Mouse (Mus musculus) frontal cortex, postnatal 14 days (tissue): ENCODE data around the gene Pacsin1.

Experiments used
- DNase-seq, 2 experiments: peaks; one replicate each; pipeline ENCODE4 v3.0.0; 2022; ENCODE audit warnings: low spot score in 2 of 2

The Pacsin1 gene

DNA sequence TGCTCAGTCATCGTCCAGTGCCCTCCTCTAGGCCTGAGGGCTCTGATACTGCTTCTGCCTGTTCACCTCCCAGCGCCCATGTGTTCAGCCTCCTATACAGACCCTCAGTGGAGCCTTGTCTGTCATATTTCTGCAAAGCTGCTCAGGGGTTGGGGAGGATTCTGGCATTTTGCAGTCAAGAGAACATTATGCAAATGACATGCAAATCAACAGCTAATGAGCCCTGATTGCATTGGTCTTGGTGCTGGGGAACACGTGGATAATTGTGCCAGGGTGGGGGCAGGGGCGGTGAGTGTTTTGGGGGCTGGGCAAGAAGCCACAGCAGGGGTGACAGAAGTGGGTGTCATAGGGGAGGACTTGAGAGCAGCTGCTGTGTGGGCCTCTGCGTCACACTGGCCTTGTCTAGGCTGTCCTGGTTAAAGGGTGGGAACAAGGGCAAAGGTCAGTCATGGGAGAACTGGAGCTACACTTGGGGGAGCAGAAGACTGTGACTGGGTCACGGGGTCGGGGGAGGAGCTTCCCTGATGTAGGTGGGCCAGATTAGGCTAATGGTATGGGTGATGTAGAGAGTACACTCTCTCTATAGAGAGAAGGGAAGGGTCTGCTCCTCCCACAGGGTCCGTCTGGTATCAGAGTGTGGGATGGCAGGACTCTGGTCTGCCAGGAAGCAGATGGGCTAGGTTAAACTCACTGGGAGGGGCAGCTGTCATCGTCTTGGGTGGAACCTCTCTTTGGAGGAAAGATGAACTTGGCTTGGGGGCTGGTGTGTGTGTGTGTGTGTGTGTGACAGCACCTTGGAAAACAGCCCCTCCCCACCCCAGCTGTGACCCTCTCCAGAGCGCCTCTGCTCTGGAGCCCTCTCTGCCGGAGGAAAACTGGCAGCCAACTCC is 23.9 kb downstream of the Pacsin1 start:
- DNase-seq, result no peak

DNA sequence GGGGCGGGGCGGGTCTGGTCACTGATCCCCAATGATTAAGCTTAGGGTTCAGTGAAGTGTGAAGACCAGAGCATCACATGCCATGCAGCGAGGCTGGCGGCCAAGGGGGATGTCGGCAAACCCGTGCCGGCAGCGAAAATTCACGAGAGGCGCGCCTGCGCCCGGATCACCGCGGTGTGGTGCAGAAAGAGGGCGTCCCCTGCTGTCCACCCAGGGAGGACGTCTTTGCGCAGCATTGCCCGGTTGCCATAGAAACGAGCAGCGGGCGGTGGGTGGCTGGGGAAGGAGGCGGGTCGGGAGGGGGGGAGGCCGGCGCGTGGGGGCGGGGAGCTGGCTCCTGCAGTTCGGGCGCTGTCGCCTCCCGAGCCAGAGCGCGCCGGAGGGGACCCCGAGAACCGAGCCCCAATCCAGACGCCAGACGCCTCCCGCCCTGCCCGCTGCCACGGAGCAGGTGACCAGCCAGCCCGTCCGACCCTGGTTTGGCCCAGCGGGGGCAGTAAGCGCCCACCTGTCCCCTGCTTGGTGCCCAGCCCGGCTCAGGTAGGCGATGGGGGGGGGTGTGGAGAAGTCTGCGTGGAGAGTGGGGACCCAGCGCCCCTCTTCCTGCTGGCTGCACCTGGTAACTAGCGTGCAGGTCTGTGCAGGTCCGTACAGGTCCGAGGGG is 29.7 kb downstream of the Pacsin1 start:
- peak; percentile 75 to 78 for DNase-seq

DNA sequence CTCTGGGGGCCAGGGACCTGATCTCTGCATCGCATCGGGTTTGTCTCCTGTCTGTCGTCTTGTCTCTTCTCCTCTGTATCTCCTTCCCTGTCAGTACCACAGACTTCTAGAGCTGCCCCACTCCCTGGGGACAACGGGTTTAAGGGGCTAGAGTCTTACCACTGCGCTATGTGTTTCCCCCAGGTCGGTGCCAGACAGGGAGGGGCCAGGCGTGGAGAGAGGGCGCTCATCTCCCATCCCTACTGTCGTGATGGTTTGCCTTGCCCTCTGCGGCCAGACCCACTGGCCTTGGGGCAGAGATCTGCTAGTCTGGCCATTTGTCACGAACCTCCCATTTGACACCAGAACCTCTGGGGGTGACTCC is 30.2 kb downstream of the Pacsin1 start:
- no peak for DNase-seq

DNA sequence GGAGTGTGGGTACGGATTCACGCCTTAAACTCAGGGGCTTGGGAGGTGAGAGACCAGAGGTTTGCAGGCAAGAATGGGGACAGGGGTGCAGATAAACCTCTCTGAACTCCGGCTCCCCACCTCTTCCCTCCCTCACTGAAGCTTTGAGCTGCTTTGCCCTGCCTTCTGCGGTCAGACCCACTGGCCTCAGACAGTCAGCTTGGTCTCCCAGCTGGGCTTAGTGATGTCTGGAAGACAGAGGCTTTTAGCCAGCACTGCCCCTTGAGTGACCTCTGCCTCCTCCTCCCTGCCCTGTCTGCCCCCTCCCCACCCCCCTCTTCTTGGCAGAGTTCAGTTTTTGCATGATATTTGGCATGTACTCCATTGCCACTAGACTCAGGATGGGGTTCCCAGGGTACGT is 31.1 kb downstream of the Pacsin1 start:
- DNase-seq, result no peak

DNA sequence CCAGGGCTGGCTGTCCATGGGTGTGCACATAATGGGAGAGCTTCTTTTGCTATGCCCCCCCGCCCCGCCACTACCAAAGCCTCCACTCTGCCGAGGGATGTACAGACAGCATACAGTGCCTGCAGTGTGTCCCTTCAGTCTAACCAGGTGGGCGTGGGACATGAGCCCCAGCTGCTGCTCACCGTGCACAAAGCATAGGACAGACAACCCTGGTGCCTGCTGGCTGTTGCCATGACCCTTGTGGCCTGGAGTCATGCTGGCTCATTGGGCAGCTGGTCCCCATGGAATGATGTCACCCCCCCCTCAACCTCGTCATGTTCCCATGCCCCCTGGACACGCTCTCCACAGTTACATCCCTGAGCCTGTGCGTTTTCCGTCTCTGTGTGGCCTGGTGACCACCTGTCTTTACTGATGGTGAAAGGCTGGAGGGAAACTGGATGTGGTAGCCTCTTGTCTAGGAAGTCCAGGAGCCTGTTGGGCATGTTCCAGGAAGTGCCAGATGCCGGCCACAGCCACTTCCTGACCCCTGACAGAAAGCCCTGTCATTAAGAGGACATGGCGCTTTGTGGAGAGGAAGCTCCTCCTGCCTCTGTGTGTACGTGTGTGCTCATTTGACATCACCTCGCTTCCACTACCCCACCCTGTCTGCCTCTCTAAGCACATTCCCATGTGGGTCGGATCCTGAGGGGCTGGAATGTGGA is 35.8 kb downstream of the Pacsin1 start:
- DNase-seq, result no peak

DNA sequence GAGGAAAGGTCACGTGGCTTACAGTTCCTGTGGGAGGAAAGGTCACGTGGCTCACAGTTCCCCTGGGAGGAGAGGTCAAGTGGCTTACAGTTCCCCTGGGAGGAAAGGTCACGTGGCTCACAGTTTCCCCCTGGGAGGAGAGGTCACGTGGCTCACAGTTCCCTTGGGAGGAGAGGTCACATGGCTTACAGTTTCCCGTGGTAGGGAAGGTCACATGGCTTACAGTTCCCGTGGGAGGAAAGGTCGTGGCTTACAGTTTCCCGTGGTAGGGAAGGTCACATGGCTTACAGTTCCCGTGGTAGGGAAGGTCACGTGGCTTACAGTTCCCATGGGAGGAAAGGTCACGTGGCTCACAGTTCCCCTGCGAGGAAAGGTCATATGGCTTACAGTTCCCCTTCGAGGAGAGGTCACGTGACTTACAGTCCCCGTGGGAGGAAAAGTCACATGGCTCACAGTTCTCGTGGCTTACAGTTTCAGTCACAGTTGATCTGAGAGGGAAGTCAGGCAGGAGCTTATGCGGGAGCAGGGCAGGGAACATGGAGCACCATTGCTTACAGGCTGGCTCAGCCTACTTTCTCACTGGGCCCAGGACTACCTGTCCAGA is 44.4 kb downstream of the Pacsin1 start:
- no peak for DNase-seq

DNA sequence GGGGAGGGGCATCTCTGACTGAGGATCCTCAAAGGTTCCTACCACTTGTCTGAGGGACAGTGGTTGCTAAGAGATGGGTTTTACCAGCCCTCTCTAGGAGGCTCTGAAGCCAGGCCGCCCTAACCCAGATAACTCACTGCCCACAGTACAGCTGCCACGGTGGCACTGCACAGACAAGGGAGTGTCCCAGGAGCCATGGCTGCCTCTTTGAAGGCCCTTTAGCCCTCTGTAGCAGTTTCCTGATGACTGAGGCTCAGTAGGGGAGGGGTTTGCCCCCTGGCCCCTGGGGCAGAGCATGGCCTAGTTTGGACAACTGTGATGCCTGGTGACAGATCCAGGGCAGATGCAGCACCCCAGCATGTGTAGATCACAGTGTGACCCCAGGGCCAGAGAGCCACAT is 45.5 kb downstream of the Pacsin1 start:
- DNase-seq, result no peak

DNA sequence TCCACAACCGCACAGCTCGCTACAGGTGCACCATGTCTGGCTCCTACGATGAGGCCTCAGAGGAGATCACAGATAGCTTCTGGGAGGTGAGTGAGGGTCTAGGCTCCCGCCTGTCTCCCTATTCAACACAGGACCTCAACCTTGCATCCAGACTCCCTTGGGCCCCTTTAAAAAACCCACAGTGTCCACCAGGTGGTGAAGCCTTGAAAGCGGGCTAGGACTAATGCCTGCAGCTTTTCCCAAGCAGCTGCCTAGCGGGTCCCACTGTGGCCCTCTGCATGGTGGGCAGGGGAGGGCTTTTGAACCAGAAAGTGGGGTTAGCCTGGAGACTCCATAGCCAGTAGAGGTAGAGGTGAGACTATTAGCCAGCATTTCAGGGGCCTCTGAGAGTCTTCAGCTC is 46.5 kb downstream of the Pacsin1 start:
- no peak for DNase-seq

DNA sequence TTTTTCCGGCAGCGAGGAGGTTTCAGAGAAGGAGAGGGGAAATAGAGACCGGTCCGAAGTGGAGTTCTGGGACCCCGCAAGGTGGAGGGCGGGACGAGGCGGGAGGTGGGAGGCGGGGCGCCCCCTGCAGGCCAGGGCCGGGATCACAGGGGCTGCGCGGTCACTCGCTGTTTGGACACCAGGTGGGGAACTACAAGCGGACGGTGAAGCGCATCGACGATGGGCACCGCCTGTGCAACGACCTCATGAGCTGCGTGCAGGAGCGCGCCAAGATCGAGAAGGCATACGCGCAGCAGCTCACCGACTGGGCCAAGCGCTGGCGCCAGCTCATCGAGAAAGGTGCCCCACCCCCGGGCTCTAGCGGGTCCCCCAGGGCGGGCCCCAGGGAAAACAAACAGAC is 47.2 kb downstream of the Pacsin1 start:
- no peak for DNase-seq

DNA sequence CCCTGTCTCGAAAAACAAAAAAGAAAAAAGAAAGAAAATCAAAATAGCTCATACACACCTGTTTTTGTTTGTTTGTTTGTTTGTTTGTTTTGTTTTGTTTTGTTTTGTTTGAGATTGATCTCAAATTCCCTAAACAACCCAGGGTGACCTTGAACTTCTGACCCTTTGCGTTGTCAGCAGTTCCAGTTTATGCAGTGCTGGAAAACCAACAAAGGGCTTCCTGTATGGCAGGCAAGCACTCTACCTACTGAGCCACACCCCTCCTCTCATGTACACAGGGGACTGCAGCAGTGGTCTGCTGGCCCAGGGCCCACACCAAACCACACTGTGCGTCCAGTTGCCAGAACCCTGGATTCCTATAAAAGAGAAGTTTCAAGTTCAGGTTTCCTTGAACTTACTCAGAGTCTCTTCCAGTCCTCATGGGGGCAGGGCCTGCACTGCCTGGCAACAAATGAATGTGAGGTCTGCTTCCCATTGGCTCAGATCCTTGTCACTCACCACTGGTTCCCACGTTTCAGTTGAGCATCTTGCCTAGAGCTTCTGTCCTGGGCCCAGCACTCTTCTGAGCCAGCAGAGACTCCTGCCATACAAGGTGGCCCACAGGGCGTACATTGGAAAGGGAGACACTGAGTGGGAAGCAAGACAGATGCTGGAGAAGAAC is 48.8 kb downstream of the Pacsin1 start:
- no peak for DNase-seq

DNA sequence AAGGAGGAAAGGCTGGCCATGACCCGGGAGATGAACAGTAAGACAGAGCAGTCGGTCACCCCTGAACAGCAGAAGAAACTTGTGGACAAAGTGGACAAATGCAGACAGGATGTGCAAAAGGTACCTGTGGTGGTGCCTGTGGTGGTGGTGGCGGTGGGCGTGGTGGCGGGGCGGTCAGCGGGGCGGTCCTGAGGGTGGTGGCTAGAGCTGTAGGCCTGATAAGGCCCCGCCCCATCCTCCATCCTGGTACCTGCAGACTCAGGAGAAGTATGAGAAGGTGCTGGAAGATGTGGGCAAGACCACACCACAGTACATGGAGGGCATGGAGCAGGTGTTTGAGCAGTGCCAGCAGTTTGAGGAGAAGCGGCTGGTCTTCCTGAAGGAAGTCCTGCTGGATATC is 50.4 kb downstream of the Pacsin1 start:
- no peak for DNase-seq

DNA sequence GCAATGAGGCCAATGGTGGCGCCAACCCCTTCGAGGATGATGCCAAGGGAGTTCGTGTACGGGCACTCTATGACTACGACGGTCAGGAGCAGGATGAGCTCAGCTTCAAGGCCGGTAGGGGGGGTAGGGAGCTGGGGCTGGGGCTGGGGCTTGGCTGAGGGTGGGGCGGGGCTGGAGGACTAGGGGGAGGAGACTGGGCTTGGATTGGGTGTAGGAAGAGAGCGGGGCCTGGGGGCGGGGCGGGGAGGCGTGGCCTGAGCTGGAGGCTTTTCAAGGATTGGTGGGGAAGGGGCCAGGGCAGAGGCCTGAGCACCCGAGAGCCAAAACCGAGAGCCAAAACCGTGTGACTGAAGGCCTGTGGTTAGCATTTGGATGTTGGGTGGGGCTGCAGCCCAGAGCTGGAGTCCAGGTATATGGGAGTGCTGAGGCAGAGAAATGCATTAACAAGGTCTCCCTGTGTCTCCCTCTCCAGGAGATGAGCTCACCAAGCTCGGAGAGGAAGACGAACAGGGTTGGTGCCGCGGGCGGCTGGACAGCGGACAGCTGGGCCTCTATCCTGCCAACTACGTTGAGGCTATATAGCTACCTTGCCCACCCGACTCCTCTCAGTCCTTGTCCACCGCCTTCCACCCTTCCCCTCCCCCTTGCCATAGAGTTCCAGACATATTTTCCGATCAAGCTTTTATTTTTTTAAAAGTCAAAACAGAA is 52.8 kb downstream of the Pacsin1 start:
- DNase-seq, result no peak

DNA sequence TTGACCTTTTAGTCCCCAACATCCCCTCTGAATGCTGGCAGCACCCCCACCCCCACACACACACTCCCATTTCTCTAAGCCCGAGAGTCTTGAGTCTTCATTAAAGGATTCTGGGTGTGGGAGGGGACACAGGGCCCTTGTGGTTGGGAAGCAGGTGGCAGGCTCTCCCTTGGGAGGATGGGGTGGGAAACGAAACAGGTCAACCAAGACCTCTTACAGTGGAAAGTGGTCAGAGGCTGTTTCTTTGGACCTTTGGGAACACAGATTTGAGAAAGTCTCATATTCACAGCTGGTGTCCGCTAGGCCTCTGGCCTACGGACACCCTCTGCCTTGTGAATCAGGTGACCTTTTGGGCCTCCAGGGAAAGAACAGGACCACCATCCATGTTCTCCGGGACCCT is 54.3 kb downstream of the Pacsin1 start:
- no peak for DNase-seq

DNA sequence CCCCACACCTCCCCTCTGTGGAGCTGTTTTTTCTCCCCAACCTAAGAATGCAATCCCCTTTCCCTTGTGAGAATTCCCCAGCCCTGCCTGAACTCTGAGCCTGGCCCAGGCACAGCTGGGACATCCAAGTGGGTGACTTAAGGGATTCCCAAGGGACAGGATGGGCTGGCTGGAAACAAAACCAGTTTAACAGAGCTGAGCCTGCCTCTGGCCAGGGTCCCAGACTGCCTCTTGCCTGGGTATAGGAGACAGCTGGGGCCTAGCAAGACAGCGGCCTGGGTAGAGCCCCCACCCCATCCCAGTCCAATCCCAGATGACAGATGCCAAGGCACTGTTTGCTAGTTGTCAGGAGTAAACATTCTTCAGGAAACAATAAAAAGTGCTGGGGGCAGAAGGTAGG is 57.5 kb downstream of the Pacsin1 start:
- no peak for DNase-seq

DNA sequence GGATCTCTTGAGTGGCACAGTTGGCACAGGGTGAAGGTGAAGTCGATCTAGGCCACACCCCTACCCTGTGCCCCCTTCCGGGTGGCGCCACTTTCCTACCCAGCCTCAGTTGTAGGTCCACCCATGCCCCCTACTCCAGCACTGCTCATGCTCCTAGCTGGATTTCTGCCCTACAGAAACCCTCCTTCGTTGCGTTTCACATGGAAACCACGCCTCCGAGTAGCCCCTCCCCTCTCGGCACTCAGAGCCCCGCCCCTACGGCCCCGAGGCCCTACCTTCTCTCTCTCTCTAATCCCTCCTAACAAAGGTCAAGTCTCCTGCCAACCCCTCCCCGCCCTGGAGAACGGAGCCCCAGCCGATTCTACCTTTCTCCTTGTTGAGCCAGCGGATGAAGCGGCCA is 61.5 kb downstream of the Pacsin1 start:
- DNase-seq, result no peak

DNA sequence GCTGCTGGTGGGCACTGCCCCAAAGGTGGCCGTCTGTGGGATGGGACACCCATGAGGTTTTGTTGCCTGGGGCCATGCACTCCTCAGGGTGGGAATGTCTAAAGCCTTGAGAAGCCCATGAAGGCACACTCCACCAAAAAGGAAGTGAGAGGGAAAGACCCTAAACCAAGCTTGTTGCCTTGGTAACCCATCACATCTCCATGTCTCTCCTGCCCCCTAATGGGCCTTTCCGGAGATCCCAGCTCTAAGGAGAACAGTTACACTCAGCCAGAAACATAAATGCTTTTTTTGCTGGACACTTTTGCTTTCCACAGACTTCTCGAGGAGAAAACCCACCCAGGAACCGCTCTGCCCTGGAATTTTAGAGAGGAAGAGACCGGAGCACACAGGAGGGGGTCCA is 62.9 kb downstream of the Pacsin1 start:
- no peak for DNase-seq

DNA sequence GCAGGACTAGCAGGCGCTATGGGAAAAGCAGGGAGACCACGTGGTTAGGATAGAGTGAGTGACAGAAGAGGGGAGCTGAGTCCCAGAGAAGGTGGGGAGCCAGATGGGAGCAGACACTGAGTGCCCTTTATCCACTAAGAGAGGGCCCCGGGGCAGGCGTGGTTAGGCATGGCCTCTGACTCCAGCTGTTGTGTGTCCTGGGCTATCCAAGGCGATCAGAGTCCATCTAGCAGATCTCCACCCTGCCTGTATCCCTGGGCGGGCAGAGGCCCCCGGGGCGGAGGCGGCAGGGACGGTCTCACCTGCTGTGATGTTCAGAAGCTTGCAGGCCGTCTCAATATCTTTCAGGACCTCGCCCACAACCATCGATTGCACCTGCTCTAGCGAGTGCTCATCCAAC is 64.4 kb downstream of the Pacsin1 start:
- no peak for DNase-seq

DNA sequence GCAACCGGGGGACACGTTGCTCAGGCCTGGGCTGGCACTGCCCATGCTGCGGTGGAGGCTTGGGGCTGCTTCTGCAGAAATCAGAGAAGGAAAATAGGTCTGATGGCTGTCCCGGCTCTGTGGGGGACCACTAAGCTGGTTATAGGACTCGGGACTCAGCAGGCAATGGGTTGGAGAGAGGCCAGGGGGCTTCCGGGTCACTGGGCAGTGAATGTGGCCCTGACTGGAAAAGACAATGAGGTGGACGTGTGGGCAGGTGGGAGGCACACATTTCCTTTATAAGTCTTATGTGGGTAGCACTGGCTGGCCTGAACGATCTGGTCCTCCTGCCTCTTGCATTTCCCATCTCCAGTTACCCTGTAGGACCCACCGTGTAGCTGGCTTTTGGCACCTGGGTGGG is 65.0 kb downstream of the Pacsin1 start:
- no peak for DNase-seq

DNA sequence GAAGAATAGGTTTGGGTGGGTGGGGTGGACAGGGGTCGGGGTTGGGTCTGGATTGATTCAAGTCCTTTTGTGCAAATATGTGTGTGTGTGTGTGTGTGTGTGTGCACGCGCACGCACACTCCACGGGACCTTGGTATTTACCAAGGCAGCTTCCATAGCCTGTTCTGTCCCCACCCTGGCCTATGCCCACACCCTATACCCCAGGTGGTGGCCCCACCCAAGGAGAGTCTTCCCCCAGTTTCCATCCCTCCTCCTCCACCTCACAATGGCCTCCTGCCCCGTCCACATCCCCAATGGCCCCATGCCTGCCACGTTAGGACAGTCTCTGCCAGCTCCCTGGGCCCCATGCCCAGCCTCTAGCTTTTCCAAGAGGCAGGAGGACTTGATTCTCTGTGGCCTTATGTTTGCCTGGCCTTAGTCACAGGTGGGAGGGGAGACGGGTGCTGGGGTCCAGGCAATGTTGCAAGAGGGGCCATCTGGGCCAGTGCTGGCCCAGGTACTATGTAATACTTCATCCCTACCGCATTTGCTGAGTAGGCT is 65.9 kb downstream of the Pacsin1 start:
- no peak for DNase-seq

DNA sequence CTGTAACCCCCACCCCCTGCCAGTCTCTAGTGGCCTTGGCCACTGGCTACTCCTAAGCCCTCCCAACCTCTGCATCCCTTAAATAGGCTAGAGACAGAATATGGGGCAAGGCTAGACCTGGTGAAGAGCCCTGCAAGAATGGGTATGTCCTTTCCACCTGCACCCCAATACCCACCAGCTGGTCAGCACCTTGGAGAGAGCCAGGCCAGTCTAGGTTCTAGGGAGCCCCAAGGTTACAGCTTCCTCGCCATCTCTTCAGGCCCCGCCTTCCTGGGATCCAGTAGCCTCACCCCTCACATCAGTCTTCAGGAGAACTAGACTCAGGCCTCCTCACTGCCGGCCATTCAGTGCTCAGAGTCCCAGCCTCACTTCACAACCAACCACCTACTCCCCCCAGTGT is 69.0 kb downstream of the Pacsin1 start:
- DNase-seq, result no peak

DNA sequence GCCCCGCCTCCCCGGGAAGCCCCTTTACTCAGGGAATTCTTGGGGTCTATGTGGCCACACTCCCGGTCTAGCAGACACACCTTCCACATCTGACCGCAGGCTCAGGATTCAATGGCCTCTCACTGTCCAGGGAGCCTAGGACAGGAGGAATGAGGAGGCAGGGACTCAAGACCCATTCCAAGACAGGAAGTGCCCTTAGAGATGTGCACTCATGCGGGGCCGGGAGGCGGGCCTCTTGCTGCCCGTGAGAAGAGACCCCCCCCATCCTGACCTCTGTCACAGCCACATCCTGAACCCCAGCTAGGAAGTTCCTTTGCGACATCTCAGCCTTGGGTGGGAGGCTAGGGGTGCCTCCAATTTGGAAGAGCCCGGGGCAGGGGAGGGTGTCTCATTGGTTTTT is 69.7 kb downstream of the Pacsin1 start:
- no peak for DNase-seq
